Mouse (Mus musculus): ENCODE data around the gene Arsa. TPM values are rescaled to one million over a fixed set of nuclear protein-coding genes. Genes with fewer than 3 reads are reported as not detected.
"Not testable (repeated sequence)": the region's sequence is repeated elsewhere in the genome, so short reads cannot be mapped to it uniquely, and the experiment has no call there.

Gene Arsa
- total RNA-seq, 1 experiment from 2014 or later: 22.2 TPM

- no peak for DNase-seq
Observed at GRCm38 (mm10) chr15:89454857-89455256, 22.4 kb downstream of the Arsa start.

GRCm38 (mm10) chr15:89453865-89454478, 23.3 kb downstream of the Arsa start, which contains the start of gene Mapk8ip2:
Gene Mapk8ip2, plus strand, starts transcription at chr15:89453913.
- DNase-seq: peak; percentile 32

- peak; percentile 76 for DNase-seq
Observed at GRCm38 (mm10) chr15:89452906-89453864, 24.0 kb downstream of the Arsa start.

- DNase-seq: no peak
Observed at GRCm38 (mm10) chr15:89442486-89443070, 34.6 kb downstream of the Arsa start.

- DNase-seq: no peak
Observed at GRCm38 (mm10) chr15:89435878-89436277, 41.3 kb downstream of the Arsa start.

- no peak for DNase-seq
Observed at GRCm38 (mm10) chr15:89434136-89434535, 43.1 kb downstream of the Arsa start.

GRCm38 (mm10) chr15:89432946-89433345, 44.3 kb downstream of the Arsa start:
- no peak for DNase-seq

- no peak for DNase-seq
Observed at GRCm38 (mm10) chr15:89431806-89432205, 45.4 kb downstream of the Arsa start.

GRCm38 (mm10) chr15:89431271-89431670, 46.0 kb downstream of the Arsa start:
- DNase-seq: no peak

- DNase-seq: not testable (repeated sequence)
Observed at GRCm38 (mm10) chr15:89430771-89431170, 46.5 kb downstream of the Arsa start.

- no peak for DNase-seq
Observed at GRCm38 (mm10) chr15:89430341-89430740, 46.9 kb downstream of the Arsa start.

- peak; percentile 92 for DNase-seq
Observed at GRCm38 (mm10) chr15:89429352-89430221, 47.6 kb downstream of the Arsa start, which contains the start of the genes C730034F03Rik, Gm44502 and Chkb. Gene C730034F03Rik, plus strand, starts transcription at chr15:89429589. Gene Gm44502, minus strand, starts transcription at chr15:89429696. Gene Chkb, minus strand, starts transcription at chr15:89429908.

GRCm38 (mm10) chr15:89428821-89429351, 48.3 kb downstream of the Arsa start:
- no peak for DNase-seq

GRCm38 (mm10) chr15:89428136-89428790, 49.0 kb downstream of the Arsa start:
- DNase-seq: no peak

- DNase-seq: peak; percentile 21
Observed at GRCm38 (mm10) chr15:89426716-89427115, 50.5 kb downstream of the Arsa start.

- DNase-seq: no peak
Observed at GRCm38 (mm10) chr15:89425711-89426121, 51.5 kb downstream of the Arsa start, which contains the start of gene Cpt1b. Gene Cpt1b, minus strand, starts transcription at chr15:89425863.

GRCm38 (mm10) chr15:89424621-89425020, 52.6 kb downstream of the Arsa start:
- DNase-seq: no peak

Data from adrenal gland, postnatal 25 days (tissue).